Mouse (Mus musculus) MEL (cell line): ENCODE measurements around the gene Brd7.

Experiments used
- CTCF ChIP-seq, 3 experiments: IDR thresholded peaks in 2 of 3; conservative IDR thresholded peaks in 1 of 3; 2 replicates each; pipeline ENCODE4 v1.5.1; 2011 to 2012; ENCODE audit warnings: low read length in 3 of 3, low read depth in 2 of 3, mild to moderate bottlenecking in 2 of 3, improper control_type of control experiment in 1 of 3, inconsistent platforms in 1 of 3, mixed read lengths in 1 of 3, moderate library complexity in 1 of 3; ENCODE audit not compliant: control insufficient read depth in 1 of 3, insufficient read depth in 1 of 3, poor library complexity in 1 of 3, severe bottlenecking in 1 of 3
- E2F4 ChIP-seq: IDR thresholded peaks from 2 replicates; pipeline ENCODE4 v1.6.1; 2011; ENCODE audit warnings: low read depth, low read length, improper control_type of control experiment, borderline replicate concordance
- EP300 ChIP-seq, 2 experiments: IDR thresholded peaks; 2 replicates each; pipeline ENCODE4 v1.6.1; 2011; ENCODE audit warnings: improper control_type of control experiment in 2 of 2, low read length in 2 of 2, low read depth in 1 of 2, mild to moderate bottlenecking in 1 of 2
- HCFC1 ChIP-seq: IDR thresholded peaks from 2 replicates; pipeline ENCODE4 v1.6.1; 2012; ENCODE audit warnings: low read depth, mild to moderate bottlenecking, inconsistent platforms, low read length, improper control_type of control experiment, moderate library complexity
- JUND ChIP-seq: IDR thresholded peaks from 2 replicates; pipeline ENCODE4 v1.6.1; 2011; ENCODE audit warnings: low read depth, mild to moderate bottlenecking, improper control_type of control experiment, low read length
- POLR2A ChIP-seq, 2 experiments: IDR thresholded peaks; 2 replicates each; pipeline ENCODE4 v1.6.1; 2011 to 2012; ENCODE audit warnings: low read length in 2 of 2, mild to moderate bottlenecking in 2 of 2, control low read depth in 1 of 2, improper control_type of control experiment in 1 of 2, low read depth in 1 of 2, moderate library complexity in 1 of 2; ENCODE audit not compliant: control insufficient read depth in 1 of 2, insufficient read depth in 1 of 2, poor library complexity in 1 of 2
- POLR2AphosphoS2 ChIP-seq: IDR thresholded peaks from 2 replicates; pipeline ENCODE4 v1.6.1; 2011; ENCODE audit warnings: low read length, improper control_type of control experiment
- USF2 ChIP-seq, 2 experiments: IDR thresholded peaks; 2 replicates each; pipeline ENCODE4 v1.6.1; 2011 to 2012; ENCODE audit warnings: improper control_type of control experiment in 2 of 2, low read length in 2 of 2, borderline replicate concordance in 1 of 2, inconsistent platforms in 1 of 2, low read depth in 1 of 2, mild to moderate bottlenecking in 1 of 2; ENCODE audit not compliant: insufficient read depth in 1 of 2
- ZC3H11A ChIP-seq: IDR thresholded peaks from 2 replicates; pipeline ENCODE4 v1.6.1; 2012; ENCODE audit warnings: low read depth, mild to moderate bottlenecking, inconsistent platforms, low read length, improper control_type of control experiment

DNA sequence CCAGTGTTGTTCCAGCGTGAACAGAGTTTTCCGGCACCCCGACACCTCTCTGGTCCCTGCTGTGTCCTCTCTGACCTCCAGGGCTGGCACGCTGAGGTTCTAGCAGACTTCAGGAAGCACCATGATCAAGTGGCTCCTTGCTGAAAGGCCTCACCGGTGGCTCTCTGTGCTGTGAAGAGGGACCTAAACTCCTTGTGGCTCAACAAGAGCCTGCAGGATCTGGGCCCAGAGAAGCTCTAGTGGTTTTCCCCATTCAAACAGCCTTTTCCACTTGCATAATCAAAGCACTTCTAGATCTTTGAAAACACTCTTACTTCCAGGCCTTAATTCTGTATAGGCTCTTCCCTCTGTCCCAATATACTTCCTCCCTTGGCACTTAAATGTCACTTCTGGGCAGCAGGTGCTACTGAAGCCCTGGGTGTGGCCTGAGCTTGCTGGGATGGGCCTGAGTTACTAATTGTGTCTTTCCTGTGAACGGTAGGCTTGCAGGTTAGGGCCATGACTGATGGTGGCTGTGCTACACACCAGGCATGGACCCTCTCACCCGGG lies 26.8 kb upstream of the Brd7 start:
- TF ChIP-seq CTCF (IDR thresholded peaks at IDR 0.05 in 2 of 3, conservative IDR thresholded peaks at IDR 0.05 in 1 of 3; ENCODE audit: control insufficient read depth in 1 of 3, insufficient read depth in 1 of 3, low read depth in 2 of 3, low read length in 3 of 3, poor library complexity in 1 of 3, severe bottlenecking in 1 of 3), result no peak
- no peak for TF ChIP-seq USF2 (IDR thresholded peaks at IDR 0.05; ENCODE audit: borderline replicate concordance in 1 of 2, insufficient read depth in 1 of 2, low read depth in 1 of 2, low read length in 2 of 2)
- no peak for TF ChIP-seq EP300 (IDR thresholded peaks at IDR 0.05; ENCODE audit: low read depth in 1 of 2, low read length in 2 of 2)
- TF ChIP-seq POLR2AphosphoS2, result no peak
- TF ChIP-seq E2F4, result no peak
- TF ChIP-seq POLR2A (IDR thresholded peaks at IDR 0.05; ENCODE audit: control insufficient read depth in 1 of 2, insufficient read depth in 1 of 2, low read depth in 1 of 2, low read length in 2 of 2, poor library complexity in 1 of 2), result no peak
- no peak for TF ChIP-seq JUND
- TF ChIP-seq ZC3H11A, result no peak
- no peak for TF ChIP-seq HCFC1
